Mouse (Mus musculus) small intestine, adult 2 months (tissue): ENCODE measurements at regions not wholly inside any gene's neighbourhood (a gene's known extent, or its start where the extent isn't known, plus 50 kb on each side); places are given as distances from the start of the nearest gene placed in this dataset.

Experiments used
- CTCF ChIP-seq: fragments of 200-500 bp; IDR thresholded peaks from 2 replicates; pipeline ENCODE4 v1.5.1; 2012; ENCODE audit warnings: low read depth, mild to moderate bottlenecking, control low read depth, inconsistent platforms, low read length, moderate library complexity, mixed read lengths; ENCODE audit not compliant: insufficient replicate concordance, insufficient read length; ENCODE audit errors: extremely low read depth
- POLR2A ChIP-seq: fragments of 200-500 bp; IDR thresholded peaks from 2 replicates; pipeline ENCODE4 v1.6.1; 2012; ENCODE audit warnings: low read depth, mild to moderate bottlenecking, control low read depth, inconsistent platforms, low read length, moderate library complexity

- TF ChIP-seq CTCF = no peak
- no peak for TF ChIP-seq POLR2A
Observed at GRCm38 (mm10) chr13:53865323-53865722, 190.2 kb downstream of the Drd1 start.
